Mouse (Mus musculus) embryonic facial prominence, embryonic 15.5 days (tissue): Measurements from ENCODE around the gene Utp11. TPM values are rescaled to one million over a fixed set of nuclear protein-coding genes. Genes with fewer than 3 reads are reported as not detected.
A peak's percentile ranks its signal among the peaks of the same experiment; 100 is the strongest.

Experiments
- ATAC-seq: fragments of 200-750 bp; cut with Nextera tagmentation; 2 replicates; pipeline ENCODE4 v1.8.0; 2017; ENCODE audit warnings: low read depth, moderate TSS enrichment; ENCODE audit not compliant: insufficient number of reproducible peaks, low FRiP score, low TSS enrichment
- H3K27ac ChIP-seq: fragments of 300-500 bp; sonication (generic); replicated peaks from 2 replicates; pipeline ENCODE4 v1.5.1; 2015; ENCODE audit warnings: mild to moderate bottlenecking, inconsistent platforms
- H3K27me3 ChIP-seq: fragments of 300-500 bp; sonication (generic); 2 replicates; pipeline ENCODE4 v1.6.1; 2015; ENCODE audit warnings: inconsistent platforms
- H3K36me3 ChIP-seq: fragments of 300-500 bp; sonication (generic); 2 replicates; pipeline ENCODE4 v1.6.1; 2015; ENCODE audit warnings: mild to moderate bottlenecking, inconsistent platforms
- H3K4me1 ChIP-seq: fragments of 300-500 bp; sonication (generic); 2 replicates; pipeline ENCODE4 v1.6.1; 2015; ENCODE audit warnings: inconsistent platforms
- H3K4me2 ChIP-seq: fragments of 300-500 bp; sonication (generic); replicated peaks from 2 replicates; pipeline ENCODE4 v1.6.1; 2015; ENCODE audit warnings: mild to moderate bottlenecking, inconsistent platforms
- H3K4me3 ChIP-seq: fragments of 300-500 bp; sonication (generic); replicated peaks from 2 replicates; pipeline ENCODE4 v1.5.1; 2015; ENCODE audit warnings: mild to moderate bottlenecking, inconsistent platforms
- H3K9ac ChIP-seq: fragments of 300-500 bp; sonication (generic); 2 replicates; pipeline ENCODE4 v1.6.1; 2015; ENCODE audit warnings: inconsistent platforms
- H3K9me3 ChIP-seq: fragments of 300-500 bp; sonication (generic); replicated peaks from 2 replicates; pipeline ENCODE4 v1.6.1; 2016; ENCODE audit warnings: inconsistent platforms
- WGBS: fragments of 180-500 bp; shearing (Covaris S2); methylation state at CpG from one replicate; pipeline ENCODE4 v1.1.7; 2015; 5-methylcytosine and 5-hydroxymethylcytosine counted together
- polyA plus RNA-seq: library from polyadenylated mRNA; unstranded; fragments of >200 nt; fragmentation: Nextera tagmentation; extraction: Ambion mirVana; gene quantifications from 2 replicates; pipeline ENCODE4 v1.2.1, GENCODE M21; 2015

The Utp11 gene
- polyA plus RNA-seq, 1 experiment from 2014 or later = 71.3 TPM

DNA sequence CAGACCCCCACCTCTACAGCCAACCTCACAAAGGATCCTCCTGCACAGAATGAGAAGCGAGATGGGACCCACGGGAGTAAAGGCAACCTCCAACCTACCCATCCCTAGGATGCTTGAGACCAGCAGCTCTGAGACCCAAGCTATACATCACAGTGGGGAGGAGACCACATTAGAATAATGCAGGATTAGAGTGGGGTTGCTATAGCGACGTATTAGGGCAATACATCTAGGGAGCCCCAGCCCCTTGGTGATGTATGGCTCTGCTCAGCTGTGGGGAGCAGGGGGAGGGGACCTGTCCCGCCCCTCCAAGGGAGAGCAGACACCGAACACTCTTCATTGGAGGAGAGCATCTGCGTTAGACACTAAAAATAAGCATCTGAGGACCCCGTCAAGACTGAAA lies 25.3 kb downstream of the Utp11 start:
- Histone ChIP-seq H3K9ac (no peak overlapping the region), H3K9me3 (no peaks in the 10 kb centered on the region), H3K27ac (no peak overlapping the region), H3K27me3 (peaks cover 46% of the 10 kb centered on the region), H3K36me3 (no peaks in the 10 kb centered on the region), H3K4me3 (no peak overlapping the region), H3K4me1 (peaks cover 17% of the 10 kb centered on the region), H3K4me2 (no peak overlapping the region)
- ATAC-seq = 0 out of 2 replicates have a peak, but pooled peaks have one; percentile 6
- 20% methylated on average over 8 of the region's 8 CpGs for WGBS

DNA sequence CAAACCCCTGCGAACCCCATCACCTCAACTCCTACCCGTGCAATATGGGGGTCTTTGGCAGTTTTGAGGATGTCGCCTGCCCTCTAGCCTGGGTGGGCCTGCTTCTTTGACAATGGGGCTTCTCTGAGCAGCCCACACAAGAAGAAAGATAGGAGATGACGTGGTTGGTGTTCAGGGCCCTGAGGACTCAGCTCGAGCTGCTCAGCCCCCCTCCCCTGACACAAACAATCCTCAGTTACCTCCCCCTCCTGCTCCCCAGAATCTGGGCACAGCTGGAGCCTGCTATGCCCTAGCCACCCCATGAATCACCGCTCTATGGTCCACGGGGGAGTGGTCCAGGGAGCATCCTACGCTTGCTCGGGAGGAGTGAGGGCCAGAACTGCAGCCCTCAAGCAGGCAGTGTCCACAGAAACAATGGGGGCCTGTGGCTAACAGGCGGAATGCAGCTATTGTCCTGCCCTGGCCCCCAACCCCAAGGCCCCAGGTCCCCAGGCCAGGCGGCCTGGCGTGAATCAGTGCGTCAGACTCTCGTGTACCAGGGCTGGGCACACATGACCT lies 25.8 kb downstream of the Utp11 start:
- H3K9ac ChIP-seq = no peak overlapping the region
- H3K36me3 ChIP-seq = no peaks in the 10 kb centered on the region
- H3K4me1 ChIP-seq = peaks cover 12% of the 10 kb centered on the region
- no peaks in the 10 kb centered on the region for H3K9me3 ChIP-seq
- H3K27me3 ChIP-seq = peaks cover 52% of the 10 kb centered on the region
- WGBS = 38% methylated on average over 14 of the region's 14 CpGs
- H3K4me2 ChIP-seq = no peak overlapping the region
- no peak overlapping the region for H3K27ac ChIP-seq
- no peak for ATAC-seq
- no peak overlapping the region for H3K4me3 ChIP-seq

DNA sequence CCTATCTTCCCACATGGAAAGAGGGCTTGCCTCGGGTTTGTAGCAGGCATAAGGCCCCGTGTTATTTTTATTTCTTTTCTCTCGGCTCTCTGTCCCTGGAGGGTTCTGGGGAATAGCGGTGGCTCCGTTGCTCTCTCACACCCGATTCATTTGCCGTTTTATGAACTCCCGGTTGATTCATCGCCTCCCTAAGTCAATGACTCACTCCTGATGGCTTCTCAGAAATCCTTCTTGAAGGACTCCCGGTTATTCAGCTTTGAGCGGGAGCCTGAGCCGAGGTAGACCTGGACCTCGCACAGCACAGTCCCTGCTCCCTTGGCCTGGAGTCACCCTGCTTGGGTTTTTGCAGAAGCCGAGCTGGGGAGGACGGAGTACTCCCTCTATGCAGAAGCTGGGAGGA lies 28.8 kb downstream of the Utp11 start:
- no peak for ATAC-seq
- Histone ChIP-seq H3K27me3 (peaks cover 63% of the 10 kb centered on the region), H3K9ac (no peak overlapping the region), H3K4me1 (peaks cover 2% of the 10 kb centered on the region; the same call in 1 of the 2 replicates), H3K27ac (no peak overlapping the region), H3K36me3 (no peaks in the 10 kb centered on the region), H3K9me3 (no peaks in the 10 kb centered on the region), H3K4me2 (no peak overlapping the region), H3K4me3 (no peak overlapping the region)
- 63% methylated on average over 15 of the region's 15 CpGs for WGBS

DNA sequence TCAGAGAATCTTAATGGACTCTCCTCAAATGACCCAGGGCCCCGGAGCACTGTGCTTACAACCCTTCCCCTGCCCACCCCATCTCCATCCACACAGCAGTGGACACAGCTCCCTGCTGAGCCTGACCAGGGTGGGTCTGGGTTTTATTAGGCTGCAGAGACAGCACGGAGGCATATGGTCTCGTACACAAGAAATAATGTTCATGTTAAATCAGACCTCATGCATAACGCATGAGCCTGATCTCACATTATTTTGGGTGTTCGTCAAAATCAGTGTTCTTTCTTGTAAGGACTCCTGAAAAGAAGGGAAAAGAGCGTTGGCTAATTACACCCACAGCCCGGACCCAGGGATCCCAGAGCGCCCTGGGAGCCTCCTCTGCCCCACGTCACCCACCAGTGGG lies 29.2 kb downstream of the Utp11 start:
- Histone ChIP-seq H3K9me3 (no peaks in the 10 kb centered on the region), H3K4me3 (no peak overlapping the region), H3K27ac (no peak overlapping the region), H3K27me3 (peaks cover 65% of the 10 kb centered on the region), H3K9ac (no peak overlapping the region), H3K36me3 (no peaks in the 10 kb centered on the region), H3K4me1 (peaks cover 7% of the 10 kb centered on the region), H3K4me2 (no peak overlapping the region)
- no peak for ATAC-seq
- 49% methylated on average over 9 of the region's 9 CpGs for WGBS

DNA sequence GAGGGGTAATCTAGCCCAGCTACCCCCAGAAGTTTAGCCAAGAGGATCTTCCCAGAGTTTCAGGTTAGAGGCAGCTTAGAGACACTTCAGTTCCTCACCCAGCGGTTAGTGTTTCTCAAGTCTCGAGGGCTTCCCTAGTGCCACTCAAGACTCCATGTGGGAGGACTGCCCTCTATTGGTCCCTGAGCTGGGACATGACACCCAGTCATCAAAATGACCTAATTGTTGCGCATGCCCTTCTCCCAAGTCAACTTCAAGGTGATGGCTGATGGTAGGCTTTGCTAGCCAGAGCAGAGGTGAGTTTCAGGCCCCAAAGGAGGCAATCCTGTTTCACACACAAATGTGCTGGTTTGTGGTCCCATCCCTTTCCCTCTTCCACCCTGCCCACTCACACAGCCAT lies 30.4 kb downstream of the Utp11 start:
- 46% methylated on average over 3 of the region's 3 CpGs for WGBS
- peaks cover 69% of the 10 kb centered on the region for H3K27me3 ChIP-seq
- H3K4me2 ChIP-seq = no peak overlapping the region
- no peaks in the 10 kb centered on the region for H3K9me3 ChIP-seq
- H3K9ac ChIP-seq = no peak overlapping the region
- no peaks in the 10 kb centered on the region for H3K36me3 ChIP-seq
- no peak overlapping the region for H3K4me3 ChIP-seq
- H3K27ac ChIP-seq = no peak overlapping the region
- no peak for ATAC-seq
- H3K4me1 ChIP-seq = peaks cover 18% of the 10 kb centered on the region

DNA sequence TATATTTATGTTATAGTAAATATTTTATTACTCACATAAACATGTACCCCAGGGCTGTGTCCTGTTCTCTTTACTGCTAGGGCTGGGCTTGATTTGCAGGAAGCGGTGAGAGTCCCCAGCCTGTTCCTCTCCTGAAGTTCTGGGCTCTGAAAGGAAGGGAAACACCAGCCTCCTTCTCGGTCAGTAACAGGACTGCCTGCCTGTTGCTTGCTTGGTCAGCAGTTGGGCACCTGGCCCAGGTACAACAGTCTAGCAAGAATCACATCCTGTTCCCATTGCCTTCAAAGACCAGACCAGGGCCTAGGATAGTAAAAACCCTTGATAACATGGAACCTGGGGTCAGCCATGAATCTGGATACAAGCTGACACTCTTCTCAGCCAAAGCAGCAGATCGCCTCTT lies 32.8 kb downstream of the Utp11 start:
- whole genome bisulfite sequencing = 46% methylated on average over 3 of the region's 3 CpGs
- Histone ChIP-seq H3K27ac (no peak overlapping the region), H3K4me1 (peaks cover 33% of the 10 kb centered on the region), H3K9me3 (no peaks in the 10 kb centered on the region), H3K27me3 (peaks cover 81% of the 10 kb centered on the region), H3K4me3 (no peak overlapping the region), H3K4me2 (no peak overlapping the region), H3K36me3 (no peaks in the 10 kb centered on the region), H3K9ac (no peak overlapping the region)
- ATAC-seq = no peak

DNA sequence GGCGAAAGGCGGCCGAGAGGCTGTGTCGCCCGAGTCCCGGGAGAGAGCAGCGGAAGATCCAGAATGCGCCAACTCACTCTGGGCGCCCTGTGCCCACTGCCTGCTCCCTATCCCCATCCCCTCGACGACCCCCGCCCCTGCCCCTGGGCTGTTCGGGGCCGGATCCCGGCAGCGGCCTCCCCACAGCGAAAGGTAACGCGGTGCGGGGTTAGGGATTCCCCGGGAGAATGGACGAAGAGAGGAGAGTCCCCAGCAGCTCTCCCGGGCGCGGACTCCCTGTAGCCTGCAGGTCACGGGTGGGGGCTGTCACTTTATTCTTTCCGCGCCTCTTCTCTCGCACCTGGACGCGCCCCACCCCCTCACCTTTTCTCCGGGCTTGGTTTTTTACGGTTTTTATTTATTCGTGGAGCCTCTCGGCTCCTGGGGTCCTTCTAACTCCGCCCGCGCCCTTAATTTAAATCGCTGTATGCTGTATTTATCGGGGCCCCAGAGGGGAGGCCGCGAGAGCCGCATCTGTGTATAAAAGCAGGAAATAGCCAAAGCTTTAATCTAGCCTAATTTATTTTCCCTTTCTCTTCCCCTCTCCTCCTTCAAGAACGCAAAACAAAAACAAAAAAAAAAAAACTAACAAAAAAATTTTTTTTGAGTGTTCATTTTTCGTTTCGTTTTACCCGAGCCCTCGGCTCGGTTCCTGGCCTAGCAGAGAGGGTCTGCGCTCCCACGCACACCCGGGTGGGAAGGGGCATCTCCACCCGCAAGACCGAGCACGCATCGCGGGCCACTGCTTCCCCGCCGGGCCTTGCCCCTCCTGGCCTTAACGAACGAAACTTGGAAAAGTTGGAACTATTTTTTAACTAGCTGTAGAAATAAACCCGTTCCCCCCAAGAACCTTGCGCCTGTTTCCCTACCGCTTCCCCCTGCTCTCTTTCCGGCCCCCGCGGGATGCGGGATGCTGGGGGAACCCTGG lies 33.9 kb downstream of the Utp11 start:
- H3K4me2 ChIP-seq = peak overlapping the region; percentile 93
- no peak for ATAC-seq
- H3K36me3 ChIP-seq = no peaks in the 10 kb centered on the region
- WGBS = 3% methylated on average over 67 of the region's 68 CpGs
- H3K9ac ChIP-seq = no peak overlapping the region; the same call in 1 of the 2 replicates
- no peaks in the 10 kb centered on the region for H3K9me3 ChIP-seq
- peaks cover 33% of the 10 kb centered on the region for H3K4me1 ChIP-seq
- H3K4me3 ChIP-seq = peak overlapping the region; percentile 63
- H3K27me3 ChIP-seq = peaks cover 86% of the 10 kb centered on the region
- H3K27ac ChIP-seq = no peak overlapping the region

DNA sequence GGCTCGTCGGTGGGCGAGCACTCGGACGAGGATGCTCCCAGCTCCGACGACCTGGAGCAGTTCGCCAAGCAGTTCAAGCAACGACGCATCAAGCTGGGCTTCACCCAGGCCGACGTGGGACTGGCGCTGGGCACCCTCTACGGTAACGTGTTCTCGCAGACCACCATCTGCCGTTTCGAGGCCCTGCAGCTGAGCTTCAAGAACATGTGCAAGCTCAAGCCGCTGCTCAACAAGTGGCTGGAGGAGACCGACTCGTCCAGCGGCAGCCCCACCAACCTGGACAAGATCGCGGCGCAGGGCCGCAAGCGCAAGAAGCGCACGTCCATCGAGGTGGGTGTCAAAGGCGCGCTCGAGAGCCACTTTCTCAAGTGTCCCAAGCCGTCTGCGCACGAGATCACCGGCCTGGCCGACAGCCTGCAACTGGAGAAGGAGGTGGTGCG lies 35.0 kb downstream of the Utp11 start:
- no peak overlapping the region for H3K9ac ChIP-seq
- peaks cover 33% of the 10 kb centered on the region for H3K4me1 ChIP-seq
- H3K36me3 ChIP-seq = no peaks in the 10 kb centered on the region
- H3K27me3 ChIP-seq = peaks cover 86% of the 10 kb centered on the region
- WGBS = under 1% methylated on average over 39 of the region's 39 CpGs
- no peaks in the 10 kb centered on the region for H3K9me3 ChIP-seq
- peak overlapping the region; percentile 93 for H3K4me2 ChIP-seq
- ATAC-seq = no peak
- H3K4me3 ChIP-seq = peak overlapping the region; percentile 63
- no peak overlapping the region for H3K27ac ChIP-seq

DNA sequence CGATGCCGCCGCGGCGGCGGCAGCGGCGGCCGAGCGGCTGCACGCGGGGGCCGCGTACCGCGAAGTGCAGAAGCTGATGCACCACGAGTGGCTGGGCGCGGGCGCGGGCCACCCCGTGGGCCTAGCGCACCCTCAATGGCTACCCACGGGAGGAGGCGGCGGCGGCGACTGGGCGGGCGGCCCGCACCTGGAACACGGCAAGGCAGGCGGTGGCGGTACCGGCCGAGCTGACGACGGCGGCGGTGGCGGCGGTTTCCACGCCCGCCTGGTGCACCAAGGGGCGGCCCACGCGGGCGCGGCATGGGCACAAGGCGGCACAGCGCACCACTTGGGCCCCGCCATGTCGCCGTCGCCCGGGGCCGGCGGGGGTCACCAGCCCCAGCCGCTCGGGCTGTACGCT lies 35.6 kb downstream of the Utp11 start:
- Histone ChIP-seq H3K27ac (no peak overlapping the region), H3K9ac (peak overlapping the region; percentile 18; the same call in 1 of the 2 replicates), H3K27me3 (peaks cover 86% of the 10 kb centered on the region), H3K4me1 (peaks cover 36% of the 10 kb centered on the region), H3K4me2 (peak overlapping the region; percentile 93), H3K9me3 (no peaks in the 10 kb centered on the region), H3K4me3 (peak overlapping the region; percentile 63), H3K36me3 (no peaks in the 10 kb centered on the region)
- WGBS = 0% methylated on average over 57 of the region's 61 CpGs
- ATAC-seq = no peak; the same call in 1 of the 2 replicates

DNA sequence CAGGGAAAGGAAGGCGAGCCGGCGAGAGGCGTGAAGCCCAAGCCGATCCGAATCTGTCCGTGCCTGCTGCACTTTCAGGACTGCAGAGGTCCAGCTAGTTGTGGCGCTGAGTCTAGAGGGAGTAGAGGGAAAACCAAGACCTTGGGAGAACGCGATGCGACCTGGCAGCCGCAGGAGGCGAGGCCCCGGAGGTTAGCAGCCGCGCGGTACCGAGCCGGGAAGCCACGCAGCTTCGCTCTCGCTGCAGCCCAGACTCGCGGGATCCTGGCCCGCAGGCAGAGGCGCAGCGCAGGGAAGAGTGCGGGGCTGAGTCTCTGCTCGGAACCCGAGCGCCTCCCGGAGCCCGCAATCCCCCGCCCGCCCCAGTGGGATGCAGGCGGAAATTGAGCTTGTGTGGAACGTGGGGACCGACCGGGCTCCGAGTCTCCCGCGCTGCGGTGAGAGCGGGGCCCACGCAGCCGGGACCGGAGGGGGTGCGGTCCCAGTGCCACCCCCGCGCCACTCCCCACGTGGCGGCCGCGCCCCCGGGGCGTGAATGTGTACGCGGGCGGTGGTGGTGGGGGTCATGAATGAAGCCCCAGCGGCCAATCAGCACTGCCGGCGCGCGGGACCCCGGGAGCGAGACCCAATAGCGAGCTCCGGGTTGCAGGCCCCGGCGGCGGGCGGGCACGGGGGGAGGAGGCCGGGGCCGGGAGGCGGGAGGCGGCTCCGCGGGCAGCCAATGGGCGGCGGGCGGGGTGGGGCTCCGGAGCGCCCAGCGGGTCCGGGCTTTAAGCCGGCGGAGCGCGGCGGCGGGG lies 36.3 kb downstream of the Utp11 start:
- under 1% methylated on average over 90 of the region's 92 CpGs for WGBS
- Histone ChIP-seq H3K27ac (no peak overlapping the region), H3K9ac (peak overlapping the region; percentile 16; the same call in 1 of the 2 replicates), H3K9me3 (no peaks in the 10 kb centered on the region), H3K36me3 (no peaks in the 10 kb centered on the region), H3K27me3 (peaks cover 83% of the 10 kb centered on the region), H3K4me2 (peak overlapping the region; percentile 93), H3K4me3 (peak overlapping the region; percentile 63), H3K4me1 (peaks cover 36% of the 10 kb centered on the region)
- ATAC-seq = peak; percentile 91

DNA sequence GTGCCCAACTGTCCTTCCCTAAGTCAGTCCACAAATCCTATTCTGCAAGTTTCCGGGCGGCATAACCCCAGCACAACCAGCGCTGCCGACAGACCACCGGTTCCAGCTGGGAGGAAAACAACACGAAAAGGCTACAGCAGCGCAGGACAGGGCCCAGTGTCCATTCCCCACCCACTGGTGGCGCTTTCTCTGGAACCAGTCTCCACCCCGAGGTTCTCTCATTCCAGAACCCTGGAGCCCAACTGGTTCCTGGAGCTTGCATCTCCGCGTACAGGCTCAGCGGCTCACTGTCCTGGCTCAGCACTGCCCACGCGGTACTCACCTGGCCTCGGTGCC lies 36.9 kb downstream of the Utp11 start, which contains the start of gene Pou3f1:
Gene Pou3f1 (plus strand): TSS at position 290 of the 336 bp plus-strand sequence.
- Histone ChIP-seq H3K4me3 (peak within 1 kb of the TSS; percentile 63), H3K4me1 (peaks cover 36% of the 10 kb centered on the region), H3K4me2 (peak within 1 kb of the TSS; percentile 93), H3K36me3 (no peaks in the 10 kb centered on the region), H3K9ac (peak within 1 kb of the TSS; percentile 18), H3K27me3 (peaks cover 78% of the 10 kb centered on the region), H3K9me3 (no peaks in the 10 kb centered on the region), H3K27ac (no peak within 1 kb of the TSS)
- 2% methylated on average over 15 of the region's 15 CpGs for WGBS
- no peak for ATAC-seq
